Mouse (Mus musculus) kidney, postnatal 25 days (tissue): ENCODE measurements at regions not wholly inside any gene's neighbourhood (a gene's known extent, or its start where the extent isn't known, plus 50 kb on each side); places are given as distances from the start of the nearest gene placed in this dataset.

ENCODE experiments used
- DNase-seq, 2 experiments: peaks; one replicate each; pipeline ENCODE4 v3.0.0; 2021; ENCODE audit warnings: mixed read lengths in 2 of 2

DNA sequence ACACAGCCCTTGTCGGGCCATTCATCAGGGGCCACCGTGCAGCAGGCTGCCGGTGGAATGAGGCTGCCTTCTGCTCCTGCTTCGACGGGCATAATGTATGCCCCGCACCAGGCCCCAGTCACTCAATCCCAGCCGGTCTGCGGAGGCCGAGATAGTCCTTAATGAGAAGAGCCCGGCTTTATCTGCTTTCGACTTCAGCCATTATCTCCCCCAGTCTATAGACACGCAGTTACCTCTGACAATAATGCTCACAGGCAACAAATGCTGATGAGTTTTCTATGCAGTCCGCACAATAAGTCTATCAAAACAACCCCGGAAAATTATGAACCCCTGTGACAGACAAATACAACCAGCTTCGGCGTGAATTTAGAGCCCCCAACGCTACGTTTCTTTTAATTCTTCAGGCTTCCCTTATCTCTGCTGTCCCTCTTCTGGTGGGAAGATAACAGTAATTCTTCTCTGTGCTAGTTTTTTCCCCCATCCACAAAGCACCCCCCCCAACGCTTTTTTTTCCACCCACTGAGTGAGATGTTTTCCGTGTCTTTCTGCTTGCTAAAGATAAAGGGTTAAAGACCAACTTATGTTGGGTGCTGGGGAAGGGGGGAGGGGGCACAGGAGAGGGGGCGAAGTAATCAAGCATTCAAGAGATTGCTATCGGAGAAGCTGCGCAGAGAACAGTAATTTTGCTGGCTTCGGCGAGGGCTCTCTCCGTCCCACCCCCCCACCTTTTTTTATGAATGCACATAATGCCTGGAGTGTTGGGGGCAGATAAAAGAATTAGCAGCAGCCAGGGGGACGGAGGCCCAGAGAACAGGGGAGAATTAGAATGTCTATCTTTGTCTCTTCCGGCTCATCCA, 117.8 kb downstream of the Mrm1 start:
- no peak for DNase-seq

DNA sequence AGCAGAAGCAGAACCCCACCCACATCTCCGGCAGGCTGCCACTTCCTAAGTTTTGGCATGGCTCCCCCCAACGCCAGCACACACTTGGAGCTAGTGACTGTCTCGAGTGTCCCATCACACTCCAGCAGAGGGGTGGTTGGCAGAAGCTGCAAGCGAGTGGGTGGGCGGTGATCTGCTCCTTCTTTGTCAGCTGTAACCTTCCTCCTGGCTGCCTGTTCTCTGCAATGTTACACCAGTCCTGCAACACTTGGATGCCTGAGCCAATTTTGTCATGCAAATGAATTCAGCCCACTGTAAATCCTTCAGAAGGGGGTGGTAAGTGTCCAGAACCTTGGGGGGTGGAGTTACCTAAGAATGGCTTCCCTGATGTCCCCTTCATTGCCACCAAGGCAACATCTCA, 121.8 kb downstream of the Mrm1 start:
- DNase-seq = no peak

DNA sequence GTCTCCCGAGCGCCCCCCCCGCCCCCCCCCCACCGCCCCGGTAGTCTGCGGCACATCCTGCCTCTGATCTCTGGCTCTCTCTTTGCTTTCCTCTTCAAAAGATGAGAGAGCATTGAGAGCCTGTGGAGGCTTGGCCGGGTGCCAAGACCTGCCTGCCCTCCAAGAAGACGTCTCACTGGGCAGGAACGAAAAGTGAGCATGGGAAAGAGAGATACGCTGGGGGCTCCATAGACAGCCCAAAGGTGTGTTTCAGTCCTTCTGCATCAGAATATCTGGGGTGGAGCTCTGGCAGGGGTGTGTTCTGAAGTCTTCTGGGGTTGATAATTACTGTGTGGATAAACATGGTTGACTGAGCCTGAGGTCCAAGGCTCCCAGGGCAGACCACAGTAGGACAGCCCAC, 126.7 kb downstream of the Mrm1 start:
- peak in 1 of 2 experiments; percentile 6 for DNase-seq

DNA sequence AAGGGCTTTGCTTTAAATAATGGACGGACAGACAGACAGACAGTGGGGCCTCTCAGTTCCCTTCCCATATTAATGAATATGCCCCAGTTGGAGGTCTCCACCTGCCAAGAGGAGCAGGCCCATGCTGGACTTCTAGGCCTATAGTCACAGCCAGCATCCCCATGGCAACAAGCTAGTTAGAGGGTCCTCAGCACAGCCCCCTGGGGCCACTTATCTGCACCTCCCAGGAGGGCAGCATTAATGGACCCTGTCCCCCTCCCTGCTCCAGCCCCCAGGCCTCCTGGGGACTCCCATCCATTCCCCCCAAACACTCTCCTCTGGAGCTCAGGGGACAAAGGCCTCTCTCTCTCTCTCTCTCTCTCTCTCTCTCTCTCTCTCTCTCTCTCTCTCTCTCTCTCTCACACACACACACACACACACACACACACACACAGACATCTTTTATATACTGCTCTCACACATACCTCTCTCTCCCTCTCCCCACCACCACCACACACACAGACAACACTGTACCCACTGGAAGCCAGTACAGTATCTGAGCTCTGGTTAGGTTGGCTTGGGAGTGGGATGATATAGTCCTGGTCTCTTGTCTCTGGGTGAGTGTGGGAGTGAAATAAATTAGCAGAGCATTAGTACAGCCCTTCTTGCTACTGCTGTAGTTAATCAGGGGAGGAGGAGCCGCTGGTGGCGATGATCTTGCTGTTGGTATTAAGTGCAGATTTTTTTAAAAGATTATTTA, 127.7 kb downstream of the Mrm1 start:
- no peak for DNase-seq

DNA sequence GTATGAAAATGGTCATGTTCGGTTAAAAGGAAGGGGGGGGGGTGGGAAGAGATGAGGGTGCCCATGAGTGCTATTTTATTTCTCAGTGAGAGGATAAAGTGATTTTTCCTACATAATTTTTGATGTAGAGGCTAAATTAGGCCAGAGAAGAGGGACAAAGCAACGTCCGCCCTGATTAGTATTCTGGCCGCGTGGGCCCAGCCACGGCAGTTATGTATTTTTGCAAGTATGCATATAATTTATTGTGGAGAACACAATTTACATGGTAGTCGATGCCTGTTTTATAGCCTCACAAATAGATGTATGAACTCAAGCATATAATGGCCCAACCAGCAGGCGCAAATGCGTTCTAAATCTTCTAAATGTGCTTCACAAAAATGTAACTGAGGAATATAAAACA, 132.8 kb downstream of the Mrm1 start:
- DNase-seq = no peak

DNA sequence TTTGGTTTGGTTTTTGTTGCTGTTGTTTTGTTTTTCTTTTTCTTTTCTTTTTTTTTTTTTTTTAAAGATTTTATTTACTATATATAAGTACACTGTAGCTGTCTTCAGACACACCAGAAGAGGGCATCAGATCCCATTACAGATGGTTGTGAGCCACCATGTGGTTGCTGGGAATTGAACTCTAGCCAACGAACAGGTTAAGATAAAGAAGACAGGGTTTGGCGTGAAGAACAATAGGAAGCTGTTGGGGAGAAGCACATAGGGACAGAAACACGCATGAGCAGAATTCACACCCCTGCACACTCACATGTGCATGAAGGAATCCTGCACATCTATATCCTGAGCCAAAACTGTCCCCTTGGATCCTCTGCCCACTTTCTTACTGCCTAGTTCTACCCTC, 135.0 kb downstream of the Mrm1 start:
- DNase-seq = no peak

DNA sequence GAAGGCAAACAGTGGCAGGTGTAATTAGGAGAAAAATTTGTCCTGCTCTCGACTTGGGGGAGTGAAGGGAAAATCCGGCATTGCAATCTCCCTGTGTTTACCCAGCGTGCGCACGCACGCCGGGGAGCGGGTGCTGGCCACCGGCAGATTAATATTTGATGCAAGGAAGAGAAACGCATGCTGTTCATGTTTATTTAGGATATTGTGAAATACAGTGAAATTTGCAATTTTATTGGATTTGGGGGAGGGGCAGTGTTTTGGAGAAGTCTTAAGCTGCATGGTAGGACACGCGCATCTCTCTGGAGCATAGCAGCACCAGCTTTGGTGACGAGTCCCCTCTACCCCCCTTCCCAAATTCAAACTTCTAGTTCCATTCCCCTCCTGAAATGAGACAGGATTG, 136.4 kb downstream of the Mrm1 start:
- DNase-seq = no peak

DNA sequence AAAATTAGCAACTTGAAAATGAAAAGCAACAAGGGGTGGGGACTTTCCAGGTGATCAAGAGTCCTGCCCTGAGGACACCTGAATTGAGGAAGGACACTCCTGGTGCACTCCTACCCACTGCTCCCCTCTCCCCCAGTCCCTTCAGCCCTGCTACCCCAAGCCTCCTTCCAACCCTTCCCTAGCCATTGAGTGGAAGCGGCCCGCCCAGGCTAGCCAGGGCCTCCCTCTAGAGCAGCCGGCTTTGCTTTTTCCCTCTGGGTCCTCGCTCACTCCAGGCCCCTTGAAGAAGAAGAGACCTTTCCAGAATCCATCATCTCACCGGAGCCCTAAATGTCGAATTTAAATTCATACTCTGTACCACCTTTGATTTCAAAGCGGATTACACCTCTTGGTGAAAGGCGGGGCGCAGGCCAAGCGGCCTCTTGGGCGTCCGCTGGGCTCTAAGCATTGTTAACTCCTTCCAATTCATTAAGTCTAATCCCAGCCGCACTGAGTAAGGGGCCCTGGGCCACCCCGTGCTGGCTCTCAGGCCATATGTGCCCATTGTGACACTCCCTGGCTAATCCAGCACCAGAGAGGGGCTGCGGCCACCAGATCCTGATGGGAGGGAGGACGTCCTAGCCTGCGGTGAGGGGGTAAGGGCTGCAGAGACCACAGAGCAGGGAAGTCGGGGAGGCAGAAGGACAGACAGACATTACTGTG, 142.8 kb downstream of the Mrm1 start:
- no peak for DNase-seq

DNA sequence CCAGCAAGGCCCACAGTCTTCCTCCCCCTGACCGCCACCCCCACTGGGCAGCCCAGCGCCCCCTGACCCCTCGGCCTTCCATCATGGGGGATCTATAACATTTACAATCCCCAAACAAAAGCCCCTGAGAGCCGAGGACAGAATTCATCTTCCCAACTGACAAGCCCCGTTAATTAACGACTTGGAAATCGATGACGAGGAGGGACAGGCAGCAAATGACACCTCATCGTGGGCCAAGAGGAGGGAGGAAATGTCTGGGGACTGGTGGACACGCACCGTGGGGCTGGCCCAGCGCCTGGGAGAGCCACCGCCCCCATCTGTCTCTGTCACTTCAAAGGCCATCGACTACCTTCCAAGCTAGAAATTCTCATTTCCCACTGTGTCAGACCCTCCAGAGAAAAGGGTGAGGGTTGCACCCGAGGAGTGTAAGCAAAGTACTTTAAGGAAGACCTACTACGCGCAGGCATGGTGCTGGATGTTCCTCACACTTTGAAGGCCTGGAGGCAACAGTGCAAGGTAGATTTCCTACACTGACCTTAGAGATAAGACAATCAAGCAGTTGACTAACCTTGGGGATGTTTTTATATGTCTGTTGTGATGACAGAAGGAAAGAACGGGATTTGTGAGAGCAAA, 146.4 kb downstream of the Mrm1 start:
- DNase-seq = no peak

DNA sequence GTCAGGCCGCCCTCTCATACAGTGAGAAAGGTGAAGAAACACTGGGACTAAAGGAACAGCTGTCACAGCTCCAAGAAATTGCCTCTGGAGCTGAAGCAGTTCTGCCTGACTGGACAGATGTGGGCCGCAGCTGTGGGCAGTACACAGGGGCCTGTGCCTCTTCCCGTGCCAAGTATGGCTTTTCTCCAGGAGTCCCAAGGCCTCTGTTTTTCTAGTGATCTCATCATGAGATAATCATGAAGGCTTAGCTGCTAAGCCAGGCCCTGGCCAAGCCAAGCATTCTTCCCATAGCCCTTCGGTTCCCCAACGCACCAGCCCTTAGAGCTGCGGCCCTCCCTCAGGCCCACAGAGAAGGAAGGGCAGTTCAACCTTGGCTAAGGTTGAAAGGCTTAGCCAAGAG, 146.2 kb upstream of the Lhx1 start:
- no peak for DNase-seq

DNA sequence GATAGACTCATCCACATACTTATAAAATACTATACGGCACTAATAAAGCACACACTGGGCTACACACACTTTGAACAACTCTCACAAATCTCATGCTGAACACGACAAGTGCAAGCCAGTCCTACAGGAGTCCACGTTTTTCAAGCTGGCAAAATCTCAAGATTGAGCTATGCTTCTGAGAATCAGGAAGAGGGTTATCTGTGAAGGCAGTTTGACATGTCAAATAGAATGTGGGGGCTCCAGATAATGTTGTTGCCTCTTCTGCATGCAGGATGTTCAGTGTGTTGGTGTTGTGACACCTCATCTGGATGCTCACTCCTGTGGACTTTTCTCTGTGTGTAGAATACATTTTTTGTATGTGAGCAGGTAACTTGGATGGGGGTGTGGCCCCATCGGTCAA, 142.4 kb upstream of the Lhx1 start:
- DNase-seq = no peak

DNA sequence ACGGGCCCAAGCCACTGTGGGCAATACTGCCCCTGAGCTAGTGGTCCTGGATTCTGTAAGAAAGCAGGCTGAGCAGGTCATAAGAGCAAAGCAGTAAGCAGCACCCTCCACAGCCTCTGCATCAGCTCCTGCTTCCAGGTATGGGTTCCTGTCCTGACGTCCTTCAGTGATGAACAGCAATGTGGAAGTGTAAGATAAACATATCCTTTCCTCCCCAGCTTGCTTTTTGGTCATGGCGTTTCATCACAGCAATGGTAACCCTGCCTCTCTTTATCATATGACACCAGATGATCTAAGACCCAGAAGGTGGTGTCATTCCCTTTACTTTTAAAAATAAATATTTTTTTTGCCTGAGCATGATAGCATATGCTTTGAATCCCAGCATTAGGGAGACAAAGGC, 138.9 kb upstream of the Lhx1 start:
- no peak for DNase-seq

DNA sequence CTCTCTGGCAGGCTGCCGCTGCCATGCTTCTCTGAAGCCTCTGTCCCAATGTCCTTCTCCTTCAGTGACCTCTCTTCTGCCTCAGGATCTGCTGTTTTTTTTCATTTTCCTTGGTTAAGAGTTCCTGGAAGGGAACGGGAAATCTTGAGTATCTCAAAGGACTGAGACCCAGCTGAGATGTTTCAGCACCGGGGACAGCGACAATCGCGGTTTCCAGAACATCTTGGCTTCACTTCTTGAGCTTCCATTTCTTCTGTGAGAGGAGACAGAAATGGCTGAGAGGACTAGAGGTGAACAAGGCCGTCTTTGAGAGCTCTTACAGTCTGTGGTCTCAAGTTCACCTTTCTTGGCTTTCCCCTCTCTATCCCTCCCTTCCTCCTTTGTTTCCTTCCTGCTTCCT, 136.6 kb upstream of the Lhx1 start:
- DNase-seq = peak; percentile 60 to 77

DNA sequence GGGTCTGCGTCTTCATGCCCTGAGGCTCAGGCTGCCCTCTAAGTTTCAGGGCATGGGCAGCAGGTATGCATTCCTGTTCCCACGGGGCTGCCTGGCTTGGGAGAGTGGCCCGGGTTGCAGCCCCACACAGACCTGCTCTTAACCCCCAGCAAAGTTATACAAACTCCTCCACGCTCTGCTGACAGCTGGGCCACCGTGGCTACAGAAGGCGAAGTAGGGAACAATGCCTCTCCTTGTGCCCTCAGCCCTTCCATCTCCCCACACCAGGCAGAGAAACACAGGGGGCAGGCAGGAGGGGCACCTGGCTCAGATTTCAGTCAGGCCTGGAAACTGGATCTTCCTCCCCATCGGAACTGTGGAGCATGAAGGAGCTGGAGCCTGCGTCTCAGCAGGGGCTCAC, 135.5 kb upstream of the Lhx1 start:
- no peak for DNase-seq

DNA sequence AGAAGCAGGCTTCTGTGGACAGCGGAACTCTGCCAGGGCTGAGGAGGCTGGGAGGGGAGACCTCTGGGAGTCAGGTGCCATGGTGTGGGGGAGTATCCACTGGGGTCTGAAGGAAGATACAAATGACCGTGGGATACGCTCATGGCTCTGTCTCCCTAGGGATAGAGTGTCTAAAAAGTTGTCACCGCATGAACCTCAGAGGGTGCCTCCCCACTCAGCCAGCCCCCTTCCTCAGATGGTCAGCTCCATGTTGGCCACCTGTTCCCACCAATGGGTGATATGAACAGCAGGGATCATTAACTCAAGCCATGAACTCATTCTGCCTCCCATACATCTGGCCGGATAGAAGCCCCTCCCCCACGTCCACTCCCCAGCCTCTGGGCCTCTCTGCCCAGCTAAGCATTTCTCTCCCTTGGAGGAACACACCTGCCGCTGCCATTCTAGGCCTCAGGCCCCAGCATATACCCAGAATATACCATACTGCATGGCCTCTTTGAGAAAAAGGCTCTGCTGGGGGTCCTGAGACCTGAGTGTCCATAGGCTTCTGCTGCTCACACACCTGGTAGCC, 134.1 kb upstream of the Lhx1 start:
- no peak for DNase-seq

DNA sequence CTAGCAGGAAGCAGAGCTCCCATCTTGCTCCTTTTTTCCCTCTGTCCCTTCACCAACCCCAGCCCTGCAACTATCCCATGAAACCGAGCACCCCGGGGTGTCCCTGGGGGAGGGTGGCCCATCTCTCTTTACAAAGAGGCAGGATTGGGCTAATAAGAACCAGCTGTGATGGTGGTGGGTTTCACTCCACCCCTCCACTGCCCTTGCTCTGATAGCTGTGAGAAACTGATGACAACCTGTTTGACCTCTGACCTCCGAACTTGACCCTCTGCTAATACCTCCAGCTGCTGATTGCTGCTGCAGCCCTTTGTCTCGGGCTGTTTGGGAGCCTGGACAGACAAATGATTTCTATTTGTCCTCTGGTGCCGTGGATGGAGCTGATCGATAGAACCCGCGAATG, 128.1 kb upstream of the Lhx1 start:
- no peak for DNase-seq

DNA sequence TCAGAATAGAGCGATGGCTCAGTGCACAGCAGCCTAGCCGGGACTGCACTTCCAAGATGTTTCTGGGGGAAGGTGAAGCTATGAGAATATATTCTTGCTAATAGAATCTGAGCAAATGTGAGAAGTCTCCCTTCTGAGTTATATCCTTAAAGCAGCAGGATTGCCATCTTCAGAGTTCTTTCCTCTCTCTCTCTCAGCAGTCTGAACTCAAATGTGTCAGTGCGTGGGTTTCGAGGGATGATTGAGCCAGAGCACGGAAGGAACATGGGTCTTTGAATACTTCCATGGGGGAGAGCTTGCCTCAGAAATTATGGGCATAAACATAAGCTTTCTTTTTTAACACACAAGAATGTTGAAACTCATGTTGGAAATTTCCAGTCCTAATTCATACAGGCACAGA, 123.6 kb upstream of the Lhx1 start:
- no peak for DNase-seq

DNA sequence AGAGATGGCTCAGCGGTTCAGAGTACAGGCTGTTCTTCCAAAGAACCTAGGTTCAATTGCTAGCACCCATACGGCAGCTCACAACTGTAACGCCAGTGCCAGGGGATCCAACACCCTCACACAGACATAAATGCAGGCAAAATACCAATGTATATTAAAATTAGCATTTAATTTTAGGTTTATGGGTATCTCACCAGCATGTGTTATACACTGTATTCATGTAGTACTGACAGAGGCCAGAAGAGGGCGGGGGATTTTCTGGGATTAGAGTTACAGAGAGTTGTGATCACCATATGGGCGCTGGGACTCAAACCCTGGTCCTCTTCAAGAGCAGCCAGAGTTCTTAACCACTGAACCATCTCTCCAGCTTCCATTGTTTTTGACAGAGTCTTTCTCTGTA, 121.8 kb upstream of the Lhx1 start:
- no peak for DNase-seq

DNA sequence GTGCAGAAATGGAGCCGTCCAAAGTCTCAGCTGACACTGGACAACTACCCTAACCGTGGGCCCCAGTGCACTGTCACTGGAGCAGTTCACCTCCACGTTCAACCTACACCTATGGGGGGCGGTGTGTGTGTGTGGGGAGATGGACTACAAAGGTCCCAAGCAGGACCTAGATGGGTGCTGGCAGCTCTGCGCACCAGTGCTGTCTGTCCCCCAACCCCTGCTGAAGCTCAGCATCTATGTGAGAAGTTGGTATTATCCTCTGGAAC, 117.7 kb upstream of the Lhx1 start:
- DNase-seq = no peak

DNA sequence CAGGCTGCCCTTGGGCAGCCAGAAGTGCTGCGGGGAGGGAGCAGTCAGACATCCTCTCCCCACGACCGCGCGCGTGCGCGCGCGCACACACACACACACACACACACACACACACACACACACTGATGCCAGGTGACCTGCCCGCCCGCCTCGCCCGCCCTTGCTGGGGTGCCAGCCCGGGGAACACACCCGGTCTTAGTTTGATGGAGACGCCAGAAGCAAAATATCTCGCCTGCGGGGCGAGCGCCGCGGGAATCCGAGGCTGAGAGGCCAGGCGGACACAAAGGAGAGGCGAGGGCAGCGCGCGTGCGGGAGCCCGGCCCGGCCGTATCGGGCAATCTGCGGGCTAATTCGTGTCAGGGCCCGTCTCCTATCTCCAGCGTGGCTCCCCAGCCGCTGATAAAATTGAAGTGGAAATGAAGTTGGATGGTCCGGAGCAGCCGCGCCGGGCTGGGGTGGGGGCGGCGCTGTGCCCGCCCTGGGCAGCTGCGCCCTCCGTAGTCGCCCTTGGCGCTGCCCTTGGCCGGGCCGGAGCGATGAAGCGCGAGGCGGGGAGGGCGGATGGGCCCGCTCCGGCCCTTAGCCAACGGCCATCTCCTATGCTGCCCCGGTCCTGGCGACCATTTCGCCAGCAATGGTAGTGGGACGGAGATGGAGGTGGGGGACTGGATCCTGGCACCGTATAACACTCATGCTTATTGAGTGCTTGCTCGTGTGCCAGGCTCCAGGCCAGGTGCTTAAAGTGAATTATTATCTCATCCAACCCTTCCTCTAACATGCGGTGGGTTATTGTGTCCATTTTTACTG, 117.2 kb upstream of the Lhx1 start:
- peak; percentile 16 to 52 for DNase-seq

DNA sequence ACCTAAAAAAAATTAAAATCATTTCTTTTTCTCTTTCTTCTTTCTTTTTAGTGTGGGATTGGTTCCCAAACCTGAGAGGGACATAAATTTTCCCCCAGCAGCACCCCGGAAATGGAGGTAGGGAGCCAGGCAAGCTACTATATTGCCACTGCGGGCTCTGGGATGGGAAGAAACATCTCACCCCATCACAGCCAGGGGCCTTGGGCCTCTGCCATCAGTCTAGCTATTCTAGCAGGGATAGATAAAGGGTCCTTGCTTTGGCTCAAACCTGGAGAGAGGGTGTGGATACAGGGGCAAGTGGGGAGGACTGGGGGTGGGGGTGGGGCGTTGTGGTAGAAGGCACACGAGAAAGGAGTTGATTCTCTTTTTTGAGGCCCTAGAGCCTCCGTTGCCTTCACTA, 116.3 kb upstream of the Lhx1 start:
- DNase-seq = no peak

DNA sequence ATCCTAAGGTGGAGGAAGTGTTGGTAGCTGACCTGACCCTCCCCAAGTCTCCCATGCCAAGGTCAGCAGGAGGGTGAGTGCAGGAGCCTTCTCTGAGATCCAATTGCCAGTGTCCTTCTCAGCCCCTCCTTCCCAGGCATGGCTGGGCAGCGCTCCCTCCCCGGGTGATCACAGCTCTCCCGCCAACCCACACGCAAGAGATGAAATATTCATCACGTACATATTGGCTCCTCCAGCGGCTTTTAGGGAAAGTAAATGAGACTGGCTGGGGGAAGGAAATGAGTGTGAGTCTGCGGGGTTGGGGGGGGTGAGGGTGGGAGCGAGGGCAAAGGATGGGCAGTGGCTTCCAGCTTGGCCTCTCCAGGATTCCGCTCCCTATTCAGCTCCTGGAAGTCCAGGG, 113.0 kb upstream of the Lhx1 start:
- no peak for DNase-seq
